ENCODE assay signal across 22 mouse cellular contexts in the genomic region with DNA sequence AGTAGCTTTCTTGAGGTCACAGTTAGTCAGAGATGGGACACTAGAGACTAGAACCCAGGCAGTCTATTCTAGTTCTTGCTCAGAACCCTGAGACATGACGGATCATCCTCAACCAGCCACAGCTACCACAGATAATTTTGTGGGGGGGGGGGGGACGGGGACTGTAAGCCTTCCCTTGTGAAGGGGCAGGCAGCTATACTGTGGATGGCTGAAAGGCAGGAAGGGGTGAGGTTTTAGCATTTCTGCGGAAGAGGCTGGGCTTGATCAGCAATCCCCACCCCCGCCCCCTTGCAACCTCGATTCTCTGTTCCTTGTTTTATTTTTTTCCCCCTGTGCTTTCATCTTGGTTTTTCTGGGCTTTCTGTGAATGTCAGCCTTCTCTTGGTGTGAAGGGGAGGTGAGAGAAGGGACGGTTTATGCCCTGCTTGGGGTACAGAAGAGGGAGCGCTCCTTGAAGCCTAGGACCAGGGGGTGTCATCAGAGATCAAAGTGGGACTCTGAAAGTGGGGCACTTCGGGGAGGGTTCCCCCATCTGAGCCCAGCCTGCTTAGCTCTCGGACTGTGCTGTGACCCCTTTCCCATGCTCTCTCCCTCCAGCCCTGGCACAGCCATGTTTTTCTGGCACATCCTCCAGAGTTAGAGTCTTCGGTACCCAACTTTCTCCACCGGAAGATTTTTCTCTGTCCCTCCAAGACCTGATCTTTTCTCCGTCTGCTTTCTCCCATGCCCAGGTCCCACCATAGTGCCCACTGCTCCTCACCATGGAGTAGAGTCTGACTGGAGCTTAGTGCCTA. TPM values are rescaled to one million over a fixed set of nuclear protein-coding genes. Genes with fewer than 3 reads are reported as not detected.
DNase-seq lines count a peak whose midpoint lies in the region; ATAC-seq and TF ChIP-seq lines count a peak whose summit lies in the region.
"Had no signal": no experiment of that assay in that cellular context is flagged by ENCODE, and none has a peak within 500 bp of the region (broad histone marks: within the 10 kb centered on the region; RNA-seq: fewer than 3 reads in every experiment).

No protein-coding gene starts in this region.

- TF ChIP-seq EP300 in lung, postnatal 0 days (IDR thresholded peaks at IDR 0.05) = no peak

- no peaks in the 10 kb centered on the region for H3K9me3 ChIP-seq in lung, postnatal 0 days (ENCODE audit: low read length)
- H3K9me3 ChIP-seq: forebrain, embryonic 10.5 days; heart, embryonic 10.5 days; hindbrain, embryonic 15.5 days; limb, embryonic 15.5 days; midbrain, embryonic 10.5 days had no signal

- no peaks in the 10 kb centered on the region; the same call in 1 of the 2 replicates for H3K27me3 ChIP-seq in thymus, adult 2 months (ENCODE audit: control insufficient read depth, insufficient read depth, low read length)
- peaks cover 56% of the 10 kb centered on the region for H3K27me3 ChIP-seq in lung, postnatal 0 days (replicated peaks; ENCODE audit: insufficient read depth, low read length)

- no peak for ATAC-seq in CD4-positive, CD25-positive, alpha-beta regulatory T cell, adult 4 months
- 0 out of 2 replicates have a peak, but pooled peaks have one; percentile 17 for ATAC-seq in neutrophil, adult 5-6 weeks (ENCODE audit: extremely low read depth, insufficient number of reproducible peaks, low FRiP score, poor library complexity, severe bottlenecking)
- no peak for ATAC-seq in lung, postnatal 0 days

- TF ChIP-seq CTCF in thymus, adult 2 months (IDR thresholded peaks at IDR 0.05; ENCODE audit: borderline replicate concordance, control insufficient read depth, extremely low read depth, insufficient read depth, low read length, poor library complexity) = no peak
- TF ChIP-seq CTCF in lung, postnatal 0 days (IDR thresholded peaks at IDR 0.05) = no peak

- peak; percentile 28 for DNase-seq in CD4-positive, CD25-positive, alpha-beta regulatory T cell, adult 2 months (ENCODE audit: low read depth, low spot score)
- DNase-seq in thymus, adult 2 months = no peak
- no peak for DNase-seq in thymus, postnatal 14 days
- DNase-seq in cerebellum, adult 9-11 months = peak; percentile 71
- DNase-seq in lung, postnatal 25 days (ENCODE audit: low spot score) = no peak
- DNase-seq in lung, postnatal 0 days (ENCODE audit: low spot score) = no peak

- no peaks in the 10 kb centered on the region for H3K36me3 ChIP-seq in thymus, adult 2 months (ENCODE audit: control insufficient read depth, insufficient read depth, low read length)
- no peaks in the 10 kb centered on the region for H3K36me3 ChIP-seq in lung, postnatal 0 days (ENCODE audit: insufficient read depth, low read length)
- H3K36me3 ChIP-seq: forebrain, embryonic 10.5 days; heart, embryonic 10.5 days; hindbrain, embryonic 15.5 days; limb, embryonic 15.5 days; midbrain, embryonic 10.5 days had no signal

- TF ChIP-seq POLR2A in thymus, adult 2 months (IDR thresholded peaks at IDR 0.05; ENCODE audit: control insufficient read depth, extremely low read depth, insufficient read depth, low read length, poor library complexity) = no peak

- peaks cover 45% of the 10 kb centered on the region for H3K4me1 ChIP-seq in thymus, adult 2 months (replicated peaks; ENCODE audit: control insufficient read depth, insufficient read depth, low read length)
- H3K4me1 ChIP-seq in lung, postnatal 0 days (ENCODE audit: insufficient read depth, low read depth, low read length) = peaks cover 5% of the 10 kb centered on the region; the same call in 1 of the 2 replicates

- no peak overlapping the region for H3K27ac ChIP-seq in thymus, adult 2 months (ENCODE audit: control insufficient read depth, insufficient read depth, low read length)
- no peak overlapping the region for H3K27ac ChIP-seq in lung, postnatal 0 days (ENCODE audit: low read length)
- H3K27ac ChIP-seq: forebrain, embryonic 10.5 days; heart, embryonic 10.5 days; hindbrain, embryonic 15.5 days; limb, embryonic 15.5 days; liver, embryonic 14.5 days; macrophage; midbrain, embryonic 10.5 days had no signal

- H3K4me2 ChIP-seq in lung, postnatal 0 days (replicated peaks; ENCODE audit: low read depth, low read length) = no peak overlapping the region
- H3K4me2 ChIP-seq: hindbrain, embryonic 15.5 days; limb, embryonic 15.5 days; lung, embryonic 14.5 days had no signal

- H3K4me3 ChIP-seq in thymus, adult 2 months (ENCODE audit: control insufficient read depth, insufficient read depth, low read length) = peak overlapping the region; percentile 17; the same call in 1 of the 2 replicates
- no peak overlapping the region for H3K4me3 ChIP-seq in lung, postnatal 0 days (ENCODE audit: low read depth, low read length)
- H3K4me3 ChIP-seq: forebrain, embryonic 10.5 days; heart, embryonic 10.5 days; hindbrain, embryonic 15.5 days; limb, embryonic 15.5 days; midbrain, embryonic 10.5 days had no signal

- WGBS in thymus, adult 2 months = 26% methylated on average over 12 of the region's 12 CpGs
- 34% methylated on average over 12 of the region's 12 CpGs for WGBS in lung, postnatal 0 days

- no peak overlapping the region for H3K9ac ChIP-seq in lung, postnatal 0 days (replicated peaks; ENCODE audit: low read depth)
- H3K9ac ChIP-seq: hindbrain, embryonic 15.5 days; limb, embryonic 15.5 days; liver, embryonic 14.5 days; lung, embryonic 14.5 days had no signal

RNA-seq across cellular contexts. Expression of gene Kcnc1, which starts 2.4 kb away (rescaled TPM):
- polyA plus RNA-seq in CD4-positive, CD25-positive, alpha-beta regulatory T cell, adult 4 months (2017; shearing (Covaris generic)) = under 1 TPM in 1 of 2 experiments, not detected in 1; 0.05 TPM
- polyA plus RNA-seq in thymus, adult 2 months (2012; rRNA removed) = 1.3 and 1.6 TPM in 2 replicates
- 0.49 and 0.81 TPM in 2 replicates for total RNA-seq in neutrophil, adult 5-6 weeks (2017)
- polyA plus RNA-seq in lung, postnatal 0 days (2015; fragmentation: Nextera tagmentation; extraction: Ambion mirVana) = 0.06 and 0.07 TPM in 2 replicates
- total RNA-seq: granulocyte monocyte progenitor cell, adult 5-6 weeks had no signal
- polyA plus RNA-seq: heart, postnatal 0 days; kidney, embryonic 14.5 days; macrophage had no signal

RNA-seq across cellular contexts. Expression of gene Myod1, which starts 17.6 kb away (rescaled TPM):
- not detected for polyA plus RNA-seq in CD4-positive, CD25-positive, alpha-beta regulatory T cell, adult 4 months (2017; shearing (Covaris generic))
- polyA plus RNA-seq in thymus, adult 2 months (2012; rRNA removed) = 0.05 TPM in 1 of 2 replicates, not detected in the other
- total RNA-seq in neutrophil, adult 5-6 weeks (2017) = not detected in 2 replicates
- polyA plus RNA-seq in lung, postnatal 0 days (2015; fragmentation: Nextera tagmentation; extraction: Ambion mirVana) = not detected in 2 replicates
- total RNA-seq: granulocyte monocyte progenitor cell, adult 5-6 weeks; hematopoietic stem cell, adult 5-6 weeks; left cerebral cortex, adult 18-20 months had no signal
- polyA plus RNA-seq: forebrain, embryonic 10.5 days; heart, postnatal 0 days; intestine, postnatal 0 days; macrophage; midbrain, embryonic 10.5 days had no signal

Comparison
In these comparisons a context has a peak if more than half of its experiments do, and no peak if none do; other contexts are left out.
1. DNase-seq: peak in CD4-positive, CD25-positive, alpha-beta regulatory T cell, adult 2 months (single experiment) and cerebellum, adult 9-11 months (single experiment); none in thymus, adult 2 months (single experiment), thymus, postnatal 14 days (single experiment), lung, postnatal 25 days (single experiment) and lung, postnatal 0 days (single experiment).